Mouse (Mus musculus) splenic B cell, adult 2 months (primary cell): Measurements from ENCODE around the gene Psen2.

Experiments used
- DNase-seq: peaks from one replicate; pipeline ENCODE4 v3.0.0-alpha.2; 2011; ENCODE audit warnings: low read depth, low spot score
- H3K27me3 ChIP-seq: 2 replicates; pipeline ENCODE4 v1.6.1; 2012; ENCODE audit warnings: mild to moderate bottlenecking, low read length, moderate library complexity, mixed read lengths; ENCODE audit not compliant: control insufficient read depth, poor library complexity, insufficient read depth, severe bottlenecking
- H3K36me3 ChIP-seq: 2 replicates; pipeline ENCODE4 v1.6.1; 2012; ENCODE audit warnings: mild to moderate bottlenecking, low read length, moderate library complexity, mixed read lengths; ENCODE audit not compliant: control insufficient read depth, poor library complexity, insufficient read depth, severe bottlenecking

The Psen2 gene

GRCm38 (mm10) chr1:180288227-180288626 is 25.0 kb upstream of the Psen2 start:
- no peak for DNase-seq
- no peaks in the 10 kb centered on the region for H3K27me3 ChIP-seq
- H3K36me3 ChIP-seq = no peaks in the 10 kb centered on the region

- Histone ChIP-seq H3K36me3 (no peaks in the 10 kb centered on the region), H3K27me3 (no peaks in the 10 kb centered on the region)
- no peak for DNase-seq
Observed at GRCm38 (mm10) chr1:180286081-180286831, 23.0 kb upstream of the Psen2 start.

GRCm38 (mm10) chr1:180283813-180284768 is 20.9 kb upstream of the Psen2 start:
- no peaks in the 10 kb centered on the region for H3K36me3 ChIP-seq
- no peaks in the 10 kb centered on the region for H3K27me3 ChIP-seq
- no peak for DNase-seq

- DNase-seq = no peak
- H3K27me3 ChIP-seq = no peaks in the 10 kb centered on the region
- H3K36me3 ChIP-seq = no peaks in the 10 kb centered on the region
Observed at GRCm38 (mm10) chr1:180282581-180282980, 19.3 kb upstream of the Psen2 start.

GRCm38 (mm10) chr1:180279648-180280047 is 16.4 kb upstream of the Psen2 start:
- Histone ChIP-seq H3K36me3 (no peaks in the 10 kb centered on the region), H3K27me3 (no peaks in the 10 kb centered on the region)
- DNase-seq = peak; percentile 89

- DNase-seq = no peak
- H3K36me3 ChIP-seq = no peaks in the 10 kb centered on the region
- no peaks in the 10 kb centered on the region for H3K27me3 ChIP-seq
Observed at GRCm38 (mm10) chr1:180277563-180277962, 14.3 kb upstream of the Psen2 start.

GRCm38 (mm10) chr1:180274725-180275308 is 11.6 kb upstream of the Psen2 start:
- Histone ChIP-seq H3K27me3 (no peaks in the 10 kb centered on the region), H3K36me3 (no peaks in the 10 kb centered on the region)
- DNase-seq = no peak

- DNase-seq = no peak
- Histone ChIP-seq H3K27me3 (no peaks in the 10 kb centered on the region), H3K36me3 (no peaks in the 10 kb centered on the region)
Observed at GRCm38 (mm10) chr1:180269033-180269432, 5.8 kb upstream of the Psen2 start.

GRCm38 (mm10) chr1:180268249-180269031 is 5.2 kb upstream of the Psen2 start:
- Histone ChIP-seq H3K36me3 (no peaks in the 10 kb centered on the region), H3K27me3 (no peaks in the 10 kb centered on the region)
- peak; percentile 93 for DNase-seq

GRCm38 (mm10) chr1:180267151-180267550 is 3.9 kb upstream of the Psen2 start:
- DNase-seq = no peak
- Histone ChIP-seq H3K27me3 (no peaks in the 10 kb centered on the region), H3K36me3 (no peaks in the 10 kb centered on the region)

GRCm38 (mm10) chr1:180265399-180265798 is 2.2 kb upstream of the Psen2 start:
- Histone ChIP-seq H3K36me3 (no peaks in the 10 kb centered on the region), H3K27me3 (no peaks in the 10 kb centered on the region)
- peak; percentile 56 for DNase-seq

- peak; percentile 51 for DNase-seq
- H3K27me3 ChIP-seq = no peaks in the 10 kb centered on the region
- no peaks in the 10 kb centered on the region for H3K36me3 ChIP-seq
Observed at GRCm38 (mm10) chr1:180264851-180265250, 1.6 kb upstream of the Psen2 start.

- no peaks in the 10 kb centered on the region for H3K36me3 ChIP-seq
- DNase-seq = no peak
- no peaks in the 10 kb centered on the region for H3K27me3 ChIP-seq
Observed at GRCm38 (mm10) chr1:180264389-180264788, 1.2 kb upstream of the Psen2 start.

GRCm38 (mm10) chr1:180261857-180262570 is 1.2 kb downstream of the Psen2 start:
- DNase-seq = no peak
- no peaks in the 10 kb centered on the region for H3K27me3 ChIP-seq

More at GRCm38 (mm10) chr1:180261857-180262570, 1.2 kb downstream of the Psen2 start:
- H3K36me3 ChIP-seq = no peaks in the 10 kb centered on the region
